Mouse (Mus musculus): ENCODE measurements around the gene Gas7.

DNA sequence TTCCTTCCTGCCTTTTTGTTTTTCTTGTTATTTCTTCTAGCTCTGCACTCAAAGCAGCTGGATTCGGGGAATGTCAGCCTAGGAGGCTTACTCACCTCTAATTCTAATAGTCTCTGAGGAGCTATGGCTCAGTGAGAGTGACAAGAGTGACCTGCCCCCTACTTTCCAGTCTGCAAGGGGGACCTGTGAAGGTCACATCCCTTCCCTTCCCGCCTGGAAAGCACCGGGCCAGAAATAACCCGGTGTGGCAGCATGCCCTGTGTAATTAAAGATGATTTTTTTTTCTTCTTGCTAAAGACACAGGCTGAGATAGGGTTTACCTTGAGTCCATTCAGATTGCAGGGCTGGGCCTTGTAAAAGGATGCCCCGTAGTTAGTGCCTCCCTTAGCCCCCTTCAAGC lies 91.3 kb downstream of the Gas7 start:
- no peak for TF ChIP-seq CTCF (IDR thresholded peaks at IDR 0.05; ENCODE audit: extremely low read depth, insufficient read length, insufficient replicate concordance, low read depth, low read length)
- TF ChIP-seq POLR2A (IDR thresholded peaks at IDR 0.05; ENCODE audit: low read depth, low read length) = no peak
